8 mouse cellular contexts compared by ENCODE assay signal in the genomic region with DNA sequence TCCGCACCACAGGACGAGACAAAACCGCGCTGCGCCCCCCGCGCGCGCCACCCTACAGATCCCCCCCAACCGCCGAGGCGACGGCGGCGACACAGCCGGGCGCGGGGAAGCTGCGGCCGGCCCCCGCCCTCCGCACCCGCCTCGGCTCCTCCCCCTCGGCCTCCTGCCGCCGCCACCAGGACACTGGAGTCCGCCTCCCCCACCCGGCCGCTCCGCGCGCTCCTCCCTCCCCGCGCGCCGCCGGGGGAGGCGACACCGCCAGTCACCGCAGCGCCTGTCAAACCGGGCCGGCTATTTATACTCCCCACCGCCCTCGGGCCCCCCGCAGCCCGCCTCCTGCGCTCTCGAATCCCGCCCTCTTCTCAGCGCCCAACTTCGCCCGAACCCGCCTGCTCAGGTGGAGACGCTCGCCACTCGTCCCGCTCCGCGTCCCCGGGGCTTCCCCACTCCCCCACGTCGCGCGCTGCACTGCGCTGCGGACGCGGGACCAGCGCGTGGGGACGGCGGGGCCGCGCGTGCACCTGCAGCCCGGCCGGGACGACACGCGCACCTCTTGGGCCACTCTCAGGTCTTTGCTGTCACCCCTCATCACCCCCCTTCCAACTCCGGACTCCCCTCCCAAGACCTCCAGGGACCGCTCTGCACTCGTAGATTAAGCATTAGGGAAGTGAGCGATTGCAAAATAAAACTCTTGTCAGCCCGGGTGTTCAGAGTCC. TPM values are rescaled to one million over a fixed set of nuclear protein-coding genes. Genes with fewer than 3 reads are reported as not detected.
DNase-seq lines count a peak whose midpoint lies in the region; ATAC-seq lines count a peak whose summit lies in the region.

Gene Elf2 (minus strand): TSS at position 112 of the 716 bp plus-strand sequence.

- H3K4me1 ChIP-seq in hindbrain, embryonic 14.5 days (replicated peaks; ENCODE audit: control insufficient read depth, insufficient read depth, low read length), result peaks cover 15% of the 10 kb centered on the region; the same call in 1 of the 2 replicates

- 1% methylated on average over 56 of the region's 87 CpGs for WGBS in hindbrain, embryonic 14.5 days

- no peaks in the 10 kb centered on the region for H3K9me3 ChIP-seq in hindbrain, embryonic 14.5 days (ENCODE audit: control insufficient read depth, low read length)

- peak within 1 kb of the TSS; percentile 98 for H3K27ac ChIP-seq in hindbrain, embryonic 14.5 days

- H3K36me3 ChIP-seq in hindbrain, embryonic 14.5 days (replicated peaks; ENCODE audit: control insufficient read depth, insufficient read depth), result no peaks in the 10 kb centered on the region

- H3K9ac ChIP-seq in hindbrain, embryonic 14.5 days, result peak within 1 kb of the TSS; percentile 95

- no peaks in the 10 kb centered on the region for H3K27me3 ChIP-seq in hindbrain, embryonic 14.5 days (ENCODE audit: control insufficient read depth, insufficient read depth, low read length)

- peak; percentile 82 for ATAC-seq in hindbrain, embryonic 14.5 days (ENCODE audit: low FRiP score)

- peak within 1 kb of the TSS; percentile 98 for H3K4me3 ChIP-seq in hindbrain, embryonic 14.5 days (replicated peaks; ENCODE audit: low read length)

- peak; percentile 80 for DNase-seq in T-cell, adult 2 months (ENCODE audit: low spot score)
- peak; percentile 89 to 92 for DNase-seq in cerebellum, postnatal 25 days
- peak; percentile 76 to 80 for DNase-seq in frontal cortex, postnatal 36 days (ENCODE audit: low spot score in 2 of 2)
- DNase-seq in hindbrain, embryonic 14.5 days (ENCODE audit: low spot score), result peak; percentile 78
- peak; percentile 73 to 87 for DNase-seq in left cerebral cortex, adult 18-20 months (ENCODE audit: low spot score in 2 of 2)
- peak; percentile 89 to 94 for DNase-seq in lung, postnatal 4 days
- peak; percentile 95 for DNase-seq in retina, postnatal 1 day
- DNase-seq in urinary bladder, adult 18-20 months (ENCODE audit: low spot score in 2 of 2), result peak; percentile 83

- peak within 1 kb of the TSS; percentile 94 for H3K4me2 ChIP-seq in hindbrain, embryonic 14.5 days (replicated peaks)

RNA-seq across cellular contexts. Expression of gene Elf2, which starts in this region (rescaled TPM):
- polyA plus RNA-seq in hindbrain, embryonic 14.5 days (2014; fragmentation: Nextera tagmentation; extraction: Ambion mirVana), result 29.0 and 35.0 TPM in 2 replicates
- total RNA-seq in left cerebral cortex, adult 18-20 months (2021), result 10 to 100 TPM; 58.3 to 60.2 TPM

Comparison
In these comparisons a context has a peak if more than half of its experiments do, and no peak if none do; other contexts are left out.
1. Peak in every context shown above with its lines: DNase-seq, ATAC-seq, H3K4me3 ChIP-seq and H3K27ac ChIP-seq.